Mouse (Mus musculus) thymus, postnatal 14 days (tissue): Measurements from ENCODE around the gene Znrf3.

Source experiments
- DNase-seq: peaks from one replicate; pipeline ENCODE4 v3.0.0; 2021

Znrf3 gene

GRCm38 (mm10) chr11:5436988-5437387, 7.7 kb downstream of the Znrf3 start:
- no peak for DNase-seq

GRCm38 (mm10) chr11:5435493-5435892, 9.2 kb downstream of the Znrf3 start:
- DNase-seq = no peak

- DNase-seq = peak; percentile 80
These were observed 12.3 kb downstream of the Znrf3 start for GRCm38 (mm10) chr11:5432330-5432729.

- DNase-seq = no peak
These were observed 13.8 kb downstream of the Znrf3 start for GRCm38 (mm10) chr11:5430863-5431262.

GRCm38 (mm10) chr11:5429396-5430190, 15.1 kb downstream of the Znrf3 start:
- DNase-seq = peak; percentile 41

- DNase-seq = no peak
These were observed 17.4 kb downstream of the Znrf3 start for GRCm38 (mm10) chr11:5427251-5427650.

GRCm38 (mm10) chr11:5426317-5426716, 18.3 kb downstream of the Znrf3 start:
- DNase-seq = no peak

- no peak for DNase-seq
These were observed 19.5 kb downstream of the Znrf3 start for GRCm38 (mm10) chr11:5425106-5425505.

- DNase-seq = no peak
These were observed 20.5 kb downstream of the Znrf3 start for GRCm38 (mm10) chr11:5424185-5424584.

GRCm38 (mm10) chr11:5423000-5423399, 21.6 kb downstream of the Znrf3 start:
- DNase-seq = no peak

- DNase-seq = no peak
These were observed 22.4 kb downstream of the Znrf3 start for GRCm38 (mm10) chr11:5422252-5422636.

GRCm38 (mm10) chr11:5421506-5422251, 23.0 kb downstream of the Znrf3 start:
- DNase-seq = no peak

GRCm38 (mm10) chr11:5415617-5416338, 28.9 kb downstream of the Znrf3 start:
- DNase-seq = peak; percentile 24

- DNase-seq = no peak
These were observed 29.6 kb downstream of the Znrf3 start for GRCm38 (mm10) chr11:5414856-5415616.

- no peak for DNase-seq
These were observed 31.9 kb downstream of the Znrf3 start for GRCm38 (mm10) chr11:5412644-5413190.

- peak; percentile 83 for DNase-seq
These were observed 33.1 kb downstream of the Znrf3 start for GRCm38 (mm10) chr11:5411577-5411976.

GRCm38 (mm10) chr11:5404180-5404579, 40.5 kb downstream of the Znrf3 start:
- no peak for DNase-seq

- no peak for DNase-seq
These were observed 42.4 kb downstream of the Znrf3 start for GRCm38 (mm10) chr11:5402127-5402733.

- DNase-seq = no peak
These were observed 46.2 kb downstream of the Znrf3 start for GRCm38 (mm10) chr11:5398301-5399053.

GRCm38 (mm10) chr11:5390969-5391831, 53.4 kb downstream of the Znrf3 start:
- no peak for DNase-seq
